Mouse (Mus musculus): ENCODE measurements around the gene Ifitm3. TPM values are rescaled to one million over a fixed set of nuclear protein-coding genes. Genes with fewer than 3 reads are reported as not detected.
A peak's percentile ranks its signal among the peaks of the same experiment; 100 is the strongest.

The Ifitm3 gene
- total and polyA plus RNA-seq, 2 experiments from 2014 or later, result 22.5 to 67.8 TPM

- no peak overlapping the region for H3K4me3 ChIP-seq (ENCODE audit: low read depth, low read length)
- ATAC-seq (ENCODE audit: low FRiP score) (no peak), DNase-seq (ENCODE audit: low spot score) (peak; percentile 69)
- no peaks in the 10 kb centered on the region for H3K4me1 ChIP-seq (ENCODE audit: insufficient read depth, low read length)
- peak; percentile 70 for TF ChIP-seq CTCF (IDR thresholded peaks at IDR 0.05)
- H3K4me2 ChIP-seq (ENCODE audit: low read depth, low read length, poor library complexity, severe bottlenecking), result 0 out of 2 replicates have a peak overlapping the region, but pooled peaks have one; percentile 22
- 10% methylated on average over 20 of the region's 20 CpGs for WGBS
- no peak overlapping the region for H3K9ac ChIP-seq (replicated peaks; ENCODE audit: low read length, poor library complexity, severe bottlenecking)
- H3K36me3 ChIP-seq (ENCODE audit: insufficient read depth, low read length), result no peaks in the 10 kb centered on the region
- no peak overlapping the region for H3K27ac ChIP-seq (ENCODE audit: low read depth, low read length)
- no peaks in the 10 kb centered on the region for H3K9me3 ChIP-seq (ENCODE audit: low read length)
- H3K27me3 ChIP-seq (ENCODE audit: insufficient read depth, low read length), result 0 out of 2 replicates have a peak, but pooled peaks cover 3% of the 10 kb centered on the region
Measured at GRCm38 (mm10) chr7:141008938-141009660, 1.5 kb downstream of the Ifitm3 start.

GRCm38 (mm10) chr7:141008312-141008761, 2.2 kb downstream of the Ifitm3 start:
- Histone ChIP-seq H3K4me3 (ENCODE audit: low read depth, low read length) (no peak overlapping the region), H3K27ac (ENCODE audit: low read depth, low read length) (no peak overlapping the region), H3K27me3 (ENCODE audit: insufficient read depth, low read length) (0 out of 2 replicates have a peak, but pooled peaks cover 3% of the 10 kb centered on the region), H3K9ac (replicated peaks; ENCODE audit: low read length, poor library complexity, severe bottlenecking) (no peak overlapping the region), H3K4me2 (ENCODE audit: low read depth, low read length, poor library complexity, severe bottlenecking) (no peak overlapping the region), H3K4me1 (ENCODE audit: insufficient read depth, low read length) (no peaks in the 10 kb centered on the region), H3K36me3 (ENCODE audit: insufficient read depth, low read length) (no peaks in the 10 kb centered on the region), H3K9me3 (ENCODE audit: low read length) (no peaks in the 10 kb centered on the region)
- DNase-seq (ENCODE audit: low spot score) (no peak), ATAC-seq (ENCODE audit: low FRiP score) (no peak)
- TF ChIP-seq CTCF (IDR thresholded peaks at IDR 0.05), result no peak
- WGBS, result 6% methylated on average over 7 of the region's 7 CpGs

GRCm38 (mm10) chr7:141006914-141007313, 3.7 kb downstream of the Ifitm3 start:
- WGBS, result 71% methylated on average over 5 of the region's 5 CpGs
- H3K36me3 ChIP-seq (ENCODE audit: insufficient read depth, low read length), result no peaks in the 10 kb centered on the region
- TF ChIP-seq CTCF (IDR thresholded peaks at IDR 0.05), result no peak
- no peaks in the 10 kb centered on the region for H3K9me3 ChIP-seq (ENCODE audit: low read length)
- H3K9ac ChIP-seq (replicated peaks; ENCODE audit: low read length, poor library complexity, severe bottlenecking), result no peak overlapping the region
- no peaks in the 10 kb centered on the region for H3K4me1 ChIP-seq (ENCODE audit: insufficient read depth, low read length)
- no peak for ATAC-seq (ENCODE audit: low FRiP score)
- H3K4me2 ChIP-seq (ENCODE audit: low read depth, low read length, poor library complexity, severe bottlenecking), result no peak overlapping the region
- DNase-seq (ENCODE audit: low spot score), result no peak
- H3K4me3 ChIP-seq (ENCODE audit: low read depth, low read length), result no peak overlapping the region
- no peak overlapping the region for H3K27ac ChIP-seq (ENCODE audit: low read depth, low read length)
- H3K27me3 ChIP-seq (ENCODE audit: insufficient read depth, low read length), result 0 out of 2 replicates have a peak, but pooled peaks cover 3% of the 10 kb centered on the region

GRCm38 (mm10) chr7:141006446-141006845, 4.1 kb downstream of the Ifitm3 start:
- Histone ChIP-seq H3K9me3 (ENCODE audit: low read length) (no peaks in the 10 kb centered on the region), H3K36me3 (ENCODE audit: insufficient read depth, low read length) (no peaks in the 10 kb centered on the region), H3K27ac (ENCODE audit: low read depth, low read length) (no peak overlapping the region), H3K27me3 (ENCODE audit: insufficient read depth, low read length) (0 out of 2 replicates have a peak, but pooled peaks cover 3% of the 10 kb centered on the region), H3K4me3 (ENCODE audit: low read depth, low read length) (no peak overlapping the region), H3K9ac (replicated peaks; ENCODE audit: low read length, poor library complexity, severe bottlenecking) (no peak overlapping the region), H3K4me1 (ENCODE audit: insufficient read depth, low read length) (no peaks in the 10 kb centered on the region), H3K4me2 (ENCODE audit: low read depth, low read length, poor library complexity, severe bottlenecking) (no peak overlapping the region)
- TF ChIP-seq CTCF (IDR thresholded peaks at IDR 0.05), result no peak
- WGBS, result 90% methylated on average over 6 of the region's 6 CpGs
- no peak for DNase-seq (ENCODE audit: low spot score)
- no peak for ATAC-seq (ENCODE audit: low FRiP score)

- Histone ChIP-seq H3K9me3 (ENCODE audit: low read length) (no peaks in the 10 kb centered on the region), H3K4me3 (ENCODE audit: low read depth, low read length) (no peak overlapping the region), H3K4me1 (ENCODE audit: insufficient read depth, low read length) (no peaks in the 10 kb centered on the region), H3K4me2 (ENCODE audit: low read depth, low read length, poor library complexity, severe bottlenecking) (no peak overlapping the region), H3K36me3 (ENCODE audit: insufficient read depth, low read length) (no peaks in the 10 kb centered on the region), H3K27me3 (ENCODE audit: insufficient read depth, low read length) (0 out of 2 replicates have a peak, but pooled peaks cover 2% of the 10 kb centered on the region), H3K9ac (replicated peaks; ENCODE audit: low read length, poor library complexity, severe bottlenecking) (no peak overlapping the region), H3K27ac (ENCODE audit: low read depth, low read length) (no peak overlapping the region)
- 84% methylated on average over 5 of the region's 5 CpGs for WGBS
- no peak for DNase-seq (ENCODE audit: low spot score)
- ATAC-seq (ENCODE audit: low FRiP score), result no peak
- no peak for TF ChIP-seq CTCF (IDR thresholded peaks at IDR 0.05)
Measured at GRCm38 (mm10) chr7:141003248-141004010, 7.1 kb downstream of the Ifitm3 start.

Data from midbrain, postnatal 0 days (tissue).